Mouse (Mus musculus) stomach, postnatal 0 days (tissue): ENCODE measurements around the gene H2-Eb1. TPM values are rescaled to one million over a fixed set of nuclear protein-coding genes. Genes with fewer than 3 reads are reported as not detected.

Experiments used
- ATAC-seq: fragments of 200-750 bp; cut with Nextera tagmentation; 2 replicates; pipeline ENCODE4 v1.8.0; 2017; ENCODE audit not compliant: low FRiP score, low TSS enrichment
- DNase-seq: peaks from one replicate; pipeline ENCODE4 v3.0.0-alpha.2; 2016; ENCODE audit warnings: low spot score
- H3K27ac ChIP-seq: fragments of 300-500 bp; sonication (generic); replicated peaks from 2 replicates; pipeline ENCODE4 v1.5.1; 2014; ENCODE audit warnings: mild to moderate bottlenecking, control low read depth
- H3K27me3 ChIP-seq: fragments of 300-500 bp; sonication (generic); 2 replicates; pipeline ENCODE4 v1.6.1; 2014; ENCODE audit warnings: low read length; ENCODE audit not compliant: control insufficient read depth, insufficient read depth
- H3K36me3 ChIP-seq: fragments of 300-500 bp; sonication (generic); 2 replicates; pipeline ENCODE4 v1.6.1; 2014; ENCODE audit warnings: low read length, mixed read lengths; ENCODE audit not compliant: control insufficient read depth, insufficient read depth
- H3K4me1 ChIP-seq: fragments of 300-500 bp; sonication (generic); replicated peaks from 2 replicates; pipeline ENCODE4 v1.6.1; 2014; ENCODE audit warnings: antibody characterized with exemption; ENCODE audit not compliant: control insufficient read depth, insufficient read depth
- H3K4me2 ChIP-seq: fragments of 300-500 bp; sonication (generic); replicated peaks from 2 replicates; pipeline ENCODE4 v1.6.1; 2014; ENCODE audit warnings: low read depth, mild to moderate bottlenecking, control low read depth, moderate library complexity
- H3K4me3 ChIP-seq: fragments of 300-500 bp; sonication (generic); 2 replicates; pipeline ENCODE4 v1.5.1; 2014; ENCODE audit warnings: low read depth, low read length, control low read depth
- H3K9ac ChIP-seq: fragments of 300-500 bp; sonication (generic); 2 replicates; pipeline ENCODE4 v1.6.1; 2014; ENCODE audit warnings: mild to moderate bottlenecking, low read length, control low read depth, mixed read lengths
- H3K9me3 ChIP-seq: fragments of 300-500 bp; sonication (generic); 2 replicates; pipeline ENCODE4 v1.6.1; 2016; ENCODE audit warnings: low read length; ENCODE audit not compliant: control insufficient read depth
- CTCF ChIP-seq: IDR thresholded peaks from 2 replicates; pipeline ENCODE4 v1.5.1; 2016; ENCODE audit warnings: antibody characterized with exemption, low read depth, mild to moderate bottlenecking, moderate library complexity
- EP300 ChIP-seq: optimal IDR thresholded peaks from 2 replicates; pipeline ENCODE3; 2016; ENCODE audit warnings: antibody characterized with exemption
- WGBS: fragments of 180-500 bp; shearing (Covaris S2); extraction: QIAGEN DNeasy Blood & Tissue Kit; methylation state at CpG from one replicate; pipeline ENCODE4 v1.1.7; 2014; 5-methylcytosine and 5-hydroxymethylcytosine counted together
- polyA plus RNA-seq: library from polyadenylated mRNA; unstranded; fragments of >200 nt; fragmentation: Nextera tagmentation; extraction: Ambion mirVana; gene quantifications from 2 replicates; pipeline ENCODE4 v1.2.1, GENCODE M21; 2015

Gene H2-Eb1
- polyA plus RNA-seq, 1 experiment from 2014 or later = 6.7 TPM

DNA sequence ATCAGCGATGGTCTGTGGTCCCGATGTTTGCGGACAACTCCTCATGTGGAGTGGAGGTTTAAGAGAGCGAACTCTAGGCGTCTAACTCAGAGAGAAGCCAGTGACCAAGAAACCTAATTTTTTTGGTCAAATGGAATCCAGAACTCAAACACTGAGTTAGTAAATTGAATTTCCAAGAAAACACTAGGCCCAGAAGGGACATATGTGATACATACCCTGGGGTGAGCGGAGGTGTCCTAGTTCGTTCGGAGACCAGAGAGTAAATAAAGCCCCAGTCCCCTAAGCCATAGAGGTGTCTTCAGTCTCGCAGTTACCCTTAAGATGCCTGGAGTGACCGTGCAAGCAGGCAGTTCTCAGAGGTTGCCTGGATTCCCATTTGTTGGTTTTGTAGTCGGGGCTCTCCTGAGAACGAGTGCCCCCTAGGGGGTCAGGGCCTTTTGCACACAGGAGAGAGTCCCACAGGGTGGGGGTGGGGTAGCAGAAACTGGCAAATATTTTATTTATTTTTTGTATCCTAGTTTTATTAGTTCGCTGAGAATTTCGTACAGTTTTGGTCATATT is 41.8 kb upstream of the H2-Eb1 start:
- Histone ChIP-seq H3K4me1 (peaks cover 3% of the 10 kb centered on the region; the same call in 1 of the 2 replicates), H3K27ac (no peak overlapping the region), H3K9ac (no peak overlapping the region), H3K36me3 (no peaks in the 10 kb centered on the region), H3K9me3 (no peaks in the 10 kb centered on the region), H3K27me3 (peaks cover 3% of the 10 kb centered on the region; the same call in 1 of the 2 replicates), H3K4me3 (peak overlapping the region; percentile 53), H3K4me2 (peak overlapping the region; percentile 85)
- DNase-seq (no peak), ATAC-seq (no peak)
- WGBS = 8% methylated on average over 14 of the region's 14 CpGs
- TF ChIP-seq EP300 = no peak
- TF ChIP-seq CTCF = peak; percentile 39

DNA sequence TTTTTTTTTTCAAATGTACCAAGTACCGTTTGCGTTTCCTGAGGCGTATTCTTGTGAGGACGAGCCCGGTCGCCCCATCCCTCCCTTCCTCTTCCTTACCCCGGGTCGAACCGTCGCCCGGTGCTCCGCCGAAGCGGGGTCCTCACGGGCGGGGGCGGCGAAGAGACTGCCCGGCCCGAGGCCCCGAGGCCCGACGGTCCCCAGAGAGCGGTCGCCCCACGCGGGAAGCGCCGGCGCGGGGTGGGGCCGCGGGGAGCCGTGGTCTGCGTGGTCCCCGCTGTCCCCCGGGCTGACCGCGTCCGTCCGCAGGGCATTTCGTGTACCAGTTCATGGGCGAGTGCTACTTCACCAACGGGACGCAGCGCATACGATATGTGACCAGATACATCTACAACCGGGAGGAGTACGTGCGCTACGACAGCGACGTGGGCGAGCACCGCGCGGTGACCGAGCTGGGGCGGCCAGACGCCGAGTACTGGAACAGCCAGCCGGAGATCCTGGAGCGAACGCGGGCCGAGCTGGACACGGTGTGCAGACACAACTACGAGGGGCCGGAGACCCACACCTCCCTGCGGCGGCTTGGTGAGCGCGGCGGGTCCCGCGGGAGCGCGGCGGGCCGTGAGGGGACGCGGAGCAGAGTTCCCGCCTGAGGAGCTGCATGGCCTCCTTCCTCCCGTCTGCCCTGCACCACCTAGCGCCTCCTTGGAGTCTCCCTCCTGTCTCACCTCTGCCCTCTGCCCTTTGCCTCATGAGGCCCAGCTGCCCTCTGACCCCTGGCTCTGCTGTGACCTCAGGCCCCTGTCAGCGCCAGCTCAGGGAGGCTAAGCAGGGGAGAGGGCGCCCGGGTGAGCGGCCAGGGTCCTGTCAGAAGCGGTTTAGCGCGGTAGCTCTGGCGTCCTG is 41.0 kb upstream of the H2-Eb1 start:
- DNase-seq (peak; percentile 27), ATAC-seq (peak; percentile 30; the same call in 1 of the 2 replicates)
- Histone ChIP-seq H3K36me3 (no peaks in the 10 kb centered on the region), H3K27ac (no peak overlapping the region), H3K4me3 (peak overlapping the region; percentile 53), H3K4me2 (peak overlapping the region; percentile 85), H3K4me1 (peaks cover 3% of the 10 kb centered on the region; the same call in 1 of the 2 replicates), H3K9ac (peak overlapping the region; percentile 60), H3K27me3 (peaks cover 3% of the 10 kb centered on the region; the same call in 1 of the 2 replicates), H3K9me3 (no peaks in the 10 kb centered on the region)
- 1% methylated on average over 88 of the region's 93 CpGs for WGBS
- TF ChIP-seq CTCF (no peak; the same call in 1 of the 2 replicates), EP300 (no peak)

GRCm38 (mm10) chr17:34268262-34268661 is 37.4 kb upstream of the H2-Eb1 start:
- Histone ChIP-seq H3K9ac (no peak overlapping the region), H3K36me3 (no peaks in the 10 kb centered on the region), H3K4me2 (no peak overlapping the region), H3K27ac (no peak overlapping the region), H3K4me1 (peaks cover 3% of the 10 kb centered on the region; the same call in 1 of the 2 replicates), H3K27me3 (peaks cover 3% of the 10 kb centered on the region; the same call in 1 of the 2 replicates), H3K4me3 (no peak overlapping the region), H3K9me3 (no peaks in the 10 kb centered on the region)
- no peak for ATAC-seq
- no peak for TF ChIP-seq CTCF
- no peak for TF ChIP-seq EP300
- DNase-seq = no peak
- WGBS = 67% methylated on average over 2 of the region's 2 CpGs

GRCm38 (mm10) chr17:34268748-34269147 is 36.9 kb upstream of the H2-Eb1 start:
- Histone ChIP-seq H3K36me3 (no peaks in the 10 kb centered on the region), H3K9me3 (no peaks in the 10 kb centered on the region), H3K4me3 (no peak overlapping the region), H3K27ac (no peak overlapping the region), H3K4me2 (no peak overlapping the region), H3K27me3 (peaks cover 3% of the 10 kb centered on the region; the same call in 1 of the 2 replicates), H3K4me1 (peaks cover 3% of the 10 kb centered on the region; the same call in 1 of the 2 replicates), H3K9ac (no peak overlapping the region)
- DNase-seq (no peak), ATAC-seq (no peak)
- 89% methylated on average over 2 of the region's 2 CpGs for WGBS
- TF ChIP-seq CTCF = no peak
- TF ChIP-seq EP300 = no peak

DNA sequence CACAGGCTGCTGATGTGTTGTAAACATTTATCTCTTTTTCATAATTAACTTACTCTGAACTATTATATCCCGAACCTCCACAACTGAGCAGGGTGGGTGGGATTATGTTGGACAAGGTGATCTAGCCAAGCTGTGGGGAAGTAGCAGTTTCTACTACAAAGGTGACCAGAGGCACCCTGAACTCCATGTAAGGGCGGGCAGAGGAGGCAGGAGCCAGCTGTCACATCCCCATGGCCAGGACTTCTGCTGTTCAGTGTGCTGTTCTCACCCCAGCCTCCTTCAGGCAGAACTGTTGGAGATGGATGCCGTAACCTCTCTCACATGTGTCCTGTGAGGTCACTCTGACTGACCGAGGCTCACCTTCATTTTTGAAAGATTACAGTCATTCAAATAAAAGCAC is 35.9 kb upstream of the H2-Eb1 start:
- peaks cover 3% of the 10 kb centered on the region; the same call in 1 of the 2 replicates for H3K4me1 ChIP-seq
- no peak for DNase-seq

DNA sequence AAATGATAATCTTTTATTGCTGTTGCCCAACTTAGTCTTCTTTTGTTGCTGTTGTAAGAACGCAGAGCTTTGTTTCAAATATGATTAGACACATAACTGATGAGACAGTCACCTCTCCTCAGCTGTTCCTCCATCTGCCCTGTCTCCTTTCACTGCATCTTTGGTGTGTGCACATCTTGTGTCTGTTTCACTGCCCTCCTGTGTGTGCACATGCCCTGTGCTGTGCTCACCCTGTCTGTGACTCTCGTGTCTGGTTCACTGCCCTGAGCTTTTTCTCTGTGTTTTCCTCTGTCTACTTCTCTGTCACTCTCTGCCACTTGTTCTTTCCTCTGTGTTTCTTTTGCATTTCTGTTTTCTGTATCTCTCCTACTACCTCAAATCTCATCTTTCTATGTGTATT is 35.4 kb upstream of the H2-Eb1 start:
- no peaks in the 10 kb centered on the region for H3K4me1 ChIP-seq
- ATAC-seq (no peak), DNase-seq (no peak)
- H3K27ac ChIP-seq = no peak overlapping the region
- no peaks in the 10 kb centered on the region for H3K9me3 ChIP-seq
- no peaks in the 10 kb centered on the region for H3K36me3 ChIP-seq
- H3K4me2 ChIP-seq = no peak overlapping the region
- WGBS = 76% methylated on average over 2 of the region's 2 CpGs
- no peak overlapping the region for H3K4me3 ChIP-seq
- H3K27me3 ChIP-seq = no peaks in the 10 kb centered on the region; the same call in 1 of the 2 replicates
- no peak for TF ChIP-seq CTCF
- TF ChIP-seq EP300 = no peak
- H3K9ac ChIP-seq = no peak overlapping the region

More for the DNA sequence above, 35.9 kb upstream of the H2-Eb1 start:
- TF ChIP-seq EP300 (no peak), CTCF (no peak)
- Histone ChIP-seq H3K9me3 (no peaks in the 10 kb centered on the region), H3K36me3 (no peaks in the 10 kb centered on the region), H3K4me2 (no peak overlapping the region), H3K27ac (no peak overlapping the region), H3K27me3 (peaks cover under 1% of the 10 kb centered on the region; the same call in 1 of the 2 replicates), H3K9ac (no peak overlapping the region), H3K4me3 (no peak overlapping the region)
- ATAC-seq = no peak
- 61% methylated on average over 4 of the region's 4 CpGs for WGBS
